Mouse (Mus musculus) mesoderm, embryonic 11.5 days (tissue): ENCODE data around the gene Siah1a.

Experiments
- DNase-seq: peaks from one replicate; pipeline ENCODE4 v3.0.0-alpha.2; 2012; ENCODE audit warnings: low read depth, low spot score

Siah1a gene

DNA sequence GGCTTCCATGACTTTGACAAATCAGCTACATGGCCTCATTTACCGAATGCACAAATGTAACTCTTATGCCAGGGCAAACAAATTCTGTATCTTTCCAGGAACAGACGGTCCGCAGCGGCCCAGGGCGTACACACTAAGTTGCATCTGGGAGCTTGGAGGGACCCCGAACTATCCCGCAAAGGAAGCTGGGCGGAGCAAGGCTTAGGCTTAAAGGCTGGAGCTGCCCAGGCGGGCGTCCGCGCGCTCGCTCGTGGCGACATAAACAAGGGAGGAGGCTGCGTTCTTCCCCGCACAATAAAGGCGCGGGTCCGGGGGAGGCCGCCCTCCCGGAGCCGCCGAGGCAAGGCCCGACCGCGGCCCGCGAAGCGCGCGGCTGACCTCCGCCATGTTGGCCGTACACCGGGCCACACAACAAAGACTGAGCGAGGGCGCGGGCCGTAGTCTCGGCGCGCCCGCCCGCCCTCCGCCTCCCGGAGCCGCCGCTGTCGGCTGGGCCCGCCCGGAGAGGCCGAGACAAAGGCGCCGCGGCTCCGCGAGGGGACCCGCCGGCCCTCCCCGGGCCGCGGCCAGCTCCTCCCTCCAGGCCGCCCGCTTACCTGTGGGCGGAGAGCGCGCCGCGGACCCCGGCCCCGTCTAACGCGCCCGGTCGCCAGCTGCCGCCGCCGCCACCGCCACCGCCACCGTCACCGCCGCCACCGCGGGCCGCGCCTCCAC is at the start of gene Siah1a, which contains the start of gene Gm10638:
TSS of gene Siah1a (minus strand) at position 714 of the 714 bp plus-strand sequence.
TSS of gene Gm10638 (plus strand) at position 479 of the 714 bp plus-strand sequence.
- DNase-seq, result peak; percentile 75

DNA sequence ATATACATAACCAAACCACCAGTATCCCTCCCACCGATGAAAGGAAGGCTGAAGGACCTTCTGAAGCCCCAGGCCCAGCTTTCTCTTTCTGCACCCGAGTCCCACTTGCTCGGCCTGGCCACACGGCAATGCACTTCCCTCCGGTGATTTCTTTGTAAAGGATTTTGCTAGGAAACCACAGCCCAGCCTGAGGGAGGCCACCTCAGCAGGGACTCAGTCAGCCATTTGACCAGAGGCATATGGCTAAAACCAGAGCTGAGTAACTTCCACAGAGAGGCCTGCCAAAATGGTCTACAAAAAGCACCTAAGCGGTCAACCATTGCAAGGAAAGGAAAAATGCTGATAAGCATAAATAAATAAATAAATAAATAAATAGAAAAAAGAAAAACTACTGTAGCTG is 49.0 kb upstream of the Siah1a start:
- DNase-seq, result no peak

DNA sequence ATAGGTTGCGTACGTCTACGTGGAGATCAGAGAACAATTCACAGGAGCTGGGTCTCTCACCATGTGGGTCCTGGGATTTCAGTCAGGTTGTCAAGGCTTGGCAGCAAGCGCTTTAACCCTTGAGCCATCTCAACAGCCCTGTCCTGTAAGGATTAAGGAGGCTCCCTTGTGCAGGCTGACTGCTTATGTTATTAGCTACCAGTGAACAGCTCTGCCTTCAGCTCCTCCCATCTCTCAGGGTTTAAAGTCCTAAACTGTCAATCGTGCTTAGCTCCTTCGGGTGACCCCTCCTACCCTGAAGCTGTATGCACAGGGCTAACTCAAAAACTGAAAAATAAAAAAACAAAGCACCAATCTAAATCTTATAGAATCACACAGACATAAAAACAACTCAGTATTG is 45.8 kb upstream of the Siah1a start:
- DNase-seq, result no peak

DNA sequence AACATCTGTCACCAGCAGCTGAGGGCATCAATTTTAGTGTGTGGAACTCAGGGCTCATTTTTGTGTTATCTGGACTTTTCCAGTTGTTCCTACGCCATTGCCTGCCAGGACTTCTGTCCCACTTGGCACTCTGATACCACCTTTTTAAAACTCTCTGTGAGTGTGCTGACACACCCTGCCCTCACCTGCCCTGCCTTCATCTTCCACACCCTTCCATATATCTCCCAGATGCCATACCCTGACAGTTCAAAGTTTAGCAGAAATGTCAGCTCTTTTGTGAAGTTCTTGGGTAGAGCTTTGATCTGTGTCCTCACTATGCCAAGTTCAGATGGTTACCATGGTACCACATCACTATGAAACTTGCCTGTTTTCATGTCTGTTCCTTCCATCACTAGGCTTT is 43.8 kb upstream of the Siah1a start:
- no peak for DNase-seq

DNA sequence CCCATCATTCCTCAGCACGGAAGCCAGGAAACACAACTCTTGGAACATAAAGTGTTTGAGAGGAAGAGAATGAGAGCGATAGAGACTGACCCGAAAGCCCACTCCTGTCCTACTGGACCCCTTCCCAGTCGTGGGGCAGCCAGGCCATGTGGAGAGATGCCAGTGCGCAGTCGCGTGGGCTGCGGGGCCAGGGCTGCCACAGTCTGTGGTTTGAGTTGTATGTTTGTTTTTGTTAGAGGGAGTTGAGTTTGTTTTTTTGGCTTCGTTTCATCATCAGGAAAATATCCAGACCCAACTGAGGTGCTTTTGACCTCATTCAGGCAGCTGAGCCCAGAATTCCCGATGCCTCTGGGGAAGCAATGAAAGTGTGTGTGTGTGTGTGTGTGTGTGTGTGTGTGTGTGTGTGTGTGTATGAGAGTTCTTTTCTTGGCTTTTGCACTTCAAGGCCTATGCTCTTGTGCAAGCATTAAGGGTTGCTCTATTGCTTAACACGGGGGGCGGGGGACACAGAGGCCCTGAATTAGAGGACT is 42.2 kb upstream of the Siah1a start:
- DNase-seq, result no peak

DNA sequence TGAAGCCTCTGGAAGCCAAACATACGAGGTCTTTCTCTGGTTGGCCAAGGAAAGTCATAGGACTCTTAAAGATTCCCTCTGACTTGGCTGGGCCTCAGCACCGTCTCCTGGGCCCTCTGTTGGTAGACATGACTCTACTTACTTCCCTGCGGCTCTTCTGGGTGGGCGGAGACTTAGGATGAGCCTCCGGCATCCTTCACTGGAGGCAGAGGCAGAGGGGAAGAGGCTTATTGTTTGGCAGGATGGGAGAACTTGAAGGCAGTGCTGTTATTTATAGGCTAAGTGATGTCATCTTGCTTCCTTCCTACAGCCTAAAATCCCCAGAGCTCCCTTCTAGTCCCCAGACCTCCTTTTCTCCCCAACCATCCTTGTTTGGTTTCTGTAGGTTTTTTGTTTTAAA is 40.8 kb upstream of the Siah1a start:
- DNase-seq, result no peak

DNA sequence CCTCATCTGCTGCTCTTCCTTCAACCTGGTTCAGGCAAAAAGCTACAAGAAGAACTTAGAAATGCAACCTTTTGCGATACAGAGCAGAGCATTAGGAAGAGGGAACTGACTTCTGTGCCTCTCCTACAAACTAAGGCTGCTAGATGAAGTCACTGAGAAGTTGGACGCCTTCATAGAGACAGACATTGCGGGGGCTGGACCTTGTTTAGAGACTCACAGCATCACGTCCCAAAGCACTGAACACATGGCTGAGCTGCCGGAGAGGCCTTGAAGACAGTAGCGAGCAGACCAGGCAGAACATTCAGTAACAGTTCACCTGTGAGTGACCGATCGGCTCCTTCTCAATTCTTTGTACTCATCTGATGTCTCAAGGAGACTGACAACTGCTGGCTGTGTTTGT is 35.4 kb upstream of the Siah1a start:
- DNase-seq, result no peak

DNA sequence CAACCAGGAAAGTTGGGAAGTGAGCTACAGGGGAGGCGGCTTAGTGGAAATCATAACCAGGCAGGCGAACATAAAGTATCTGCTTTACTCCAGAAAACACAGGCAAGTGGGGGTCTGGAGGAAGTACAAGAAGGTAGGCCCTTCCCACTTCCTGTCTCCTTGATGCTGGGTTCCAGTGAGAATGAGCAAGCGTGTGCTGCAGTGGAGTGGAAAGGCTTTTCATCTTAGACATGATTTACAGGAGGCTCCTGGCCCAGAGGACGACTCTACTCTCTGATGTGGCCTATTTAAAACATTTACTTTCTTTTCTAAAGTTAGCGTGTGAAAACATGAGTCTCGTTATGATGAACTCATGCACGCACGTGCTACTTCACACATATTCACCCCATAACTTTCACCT is 33.5 kb upstream of the Siah1a start:
- no peak for DNase-seq

DNA sequence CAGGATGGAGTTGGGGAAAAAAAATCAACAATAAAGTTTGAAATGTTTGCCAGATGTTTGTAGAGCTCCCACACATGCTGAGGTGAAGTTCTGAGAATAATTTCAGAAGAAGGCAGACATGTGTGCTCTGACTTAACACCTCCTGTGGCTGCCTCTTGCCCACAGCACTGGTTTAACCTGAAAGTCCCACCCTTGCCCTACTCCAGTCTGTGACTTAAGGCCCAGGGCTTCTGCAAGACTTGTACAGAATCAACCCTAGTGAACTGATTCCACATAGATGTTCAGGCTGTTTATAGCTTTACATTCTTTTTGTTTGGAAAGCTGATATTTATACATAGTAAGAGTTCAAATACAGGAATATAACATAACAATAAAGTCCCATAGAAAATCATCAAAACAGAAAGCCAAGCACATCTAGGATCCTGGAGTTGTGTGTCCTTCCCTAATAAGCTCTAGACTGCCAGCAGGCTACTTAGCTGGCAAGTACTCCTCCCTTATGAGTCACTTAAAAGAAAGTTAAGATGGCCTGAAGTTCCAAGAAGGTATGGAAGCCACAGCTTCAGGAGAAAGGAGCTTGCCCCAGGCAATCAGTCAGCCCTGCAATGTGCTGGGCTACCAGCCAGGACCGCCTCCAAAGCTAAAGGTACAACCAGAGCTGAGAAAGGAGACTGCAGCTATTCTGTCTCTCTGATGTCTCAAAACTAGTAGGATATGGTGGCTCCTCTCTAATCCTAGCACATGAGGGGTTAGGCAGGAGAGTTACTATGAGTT is 24.4 kb upstream of the Siah1a start:
- no peak for DNase-seq

DNA sequence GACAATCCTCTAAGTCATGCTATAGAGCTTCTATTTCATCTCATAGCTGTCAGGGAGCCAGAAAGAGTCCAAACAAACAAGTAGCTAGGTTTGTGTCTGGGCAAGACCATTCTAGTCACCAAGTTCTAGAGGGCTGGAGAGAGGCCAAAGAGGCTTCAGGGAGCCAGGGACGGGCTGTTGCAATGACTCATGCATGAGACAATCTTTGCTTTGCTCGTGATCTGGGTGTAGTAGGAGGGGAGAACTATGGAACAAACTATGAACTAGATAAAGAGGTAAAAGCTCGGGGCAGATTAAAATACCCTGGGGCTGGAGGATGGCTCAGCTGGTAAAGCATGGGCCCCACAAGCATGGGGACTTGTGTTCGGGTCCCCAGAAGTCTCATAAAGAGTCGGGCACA is 22.8 kb upstream of the Siah1a start:
- DNase-seq, result no peak

DNA sequence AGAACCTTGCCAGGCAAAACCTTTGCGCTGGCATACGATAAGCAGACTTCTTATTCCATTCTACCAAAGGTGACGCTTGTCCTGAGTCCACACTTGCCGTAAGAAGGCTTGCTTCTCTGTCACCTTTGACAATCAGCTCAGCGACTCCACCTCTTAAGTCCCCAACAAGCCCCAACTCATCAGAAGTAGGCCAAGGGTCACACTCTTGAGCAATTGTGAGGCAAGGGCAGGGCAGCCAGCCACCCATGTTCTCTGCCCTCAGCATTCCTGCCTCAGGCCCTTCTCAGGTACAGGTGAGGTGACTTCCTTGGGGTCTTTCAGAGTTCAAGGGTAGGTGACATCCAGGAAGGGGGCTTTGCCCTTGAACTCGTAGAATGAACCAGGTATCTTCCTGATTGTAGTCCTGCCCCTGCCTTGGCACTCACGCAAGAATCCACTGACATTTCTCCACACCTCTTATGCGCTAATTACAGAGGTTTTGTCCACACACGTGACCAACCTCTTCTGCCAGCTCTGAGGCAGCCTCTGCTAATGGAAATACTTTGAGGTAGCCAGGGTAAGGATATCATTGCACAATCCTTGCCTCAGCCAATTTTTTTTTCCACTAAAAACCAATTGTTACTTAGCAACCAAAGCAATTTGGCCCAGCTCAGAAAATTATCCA is 20.9 kb upstream of the Siah1a start:
- no peak for DNase-seq

DNA sequence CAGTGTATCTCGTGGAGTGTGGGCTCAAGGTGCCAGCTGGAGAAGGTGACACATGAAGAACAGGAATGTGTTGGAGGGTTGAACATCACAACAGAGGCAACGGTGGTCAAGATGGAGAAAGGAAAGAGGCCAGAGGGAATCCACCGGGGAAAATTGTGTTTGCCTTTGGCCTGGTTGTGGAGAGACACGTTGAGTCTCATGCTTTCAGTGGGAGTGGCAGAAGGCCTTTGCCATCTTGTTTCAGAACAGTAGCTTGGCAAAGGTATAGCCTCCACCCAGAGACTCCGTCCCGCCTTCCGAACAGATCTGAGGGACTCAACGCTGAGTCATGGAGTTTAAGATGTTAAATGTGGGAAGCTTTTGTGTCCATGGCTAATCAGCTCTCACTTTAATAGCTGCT is 19.9 kb upstream of the Siah1a start:
- no peak for DNase-seq

DNA sequence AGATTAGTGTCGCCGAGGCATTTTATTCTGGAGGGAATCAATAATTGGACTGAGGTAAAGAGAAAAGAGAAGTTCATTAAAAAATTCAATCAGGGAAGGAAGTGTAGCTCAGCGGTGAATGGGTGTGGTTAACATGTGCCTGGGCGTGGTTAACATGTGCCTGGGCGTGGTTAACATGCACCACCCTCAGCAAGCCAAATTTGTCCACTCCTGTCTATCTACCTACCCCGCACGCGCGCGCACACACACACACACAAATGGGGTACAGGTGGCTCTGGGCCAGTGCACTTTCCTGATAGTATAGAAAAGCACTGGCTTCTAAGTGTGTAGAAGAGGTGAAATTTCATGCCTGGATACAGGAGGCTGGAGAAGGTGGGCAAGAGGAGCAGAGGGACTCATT is 19.4 kb upstream of the Siah1a start:
- no peak for DNase-seq

DNA sequence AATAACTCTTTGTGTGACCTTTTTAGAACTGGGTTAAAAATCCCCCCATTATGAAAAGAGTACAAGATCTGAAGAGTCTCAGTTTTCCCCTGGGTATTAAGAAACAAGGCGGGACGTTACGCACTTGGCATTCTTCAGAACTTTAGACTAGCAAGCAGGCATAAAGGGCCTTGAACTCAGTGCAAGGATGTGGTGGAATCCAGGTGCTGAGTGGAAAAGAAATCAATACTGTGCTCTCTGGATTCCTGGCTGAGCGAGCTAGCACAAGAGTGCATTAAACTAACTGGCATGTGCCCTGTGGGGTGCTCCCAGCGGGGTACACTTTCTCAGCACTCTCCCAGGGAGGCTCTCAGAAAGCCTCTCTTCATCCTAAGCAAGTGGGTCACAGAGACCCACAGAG is 17.1 kb upstream of the Siah1a start:
- no peak for DNase-seq

DNA sequence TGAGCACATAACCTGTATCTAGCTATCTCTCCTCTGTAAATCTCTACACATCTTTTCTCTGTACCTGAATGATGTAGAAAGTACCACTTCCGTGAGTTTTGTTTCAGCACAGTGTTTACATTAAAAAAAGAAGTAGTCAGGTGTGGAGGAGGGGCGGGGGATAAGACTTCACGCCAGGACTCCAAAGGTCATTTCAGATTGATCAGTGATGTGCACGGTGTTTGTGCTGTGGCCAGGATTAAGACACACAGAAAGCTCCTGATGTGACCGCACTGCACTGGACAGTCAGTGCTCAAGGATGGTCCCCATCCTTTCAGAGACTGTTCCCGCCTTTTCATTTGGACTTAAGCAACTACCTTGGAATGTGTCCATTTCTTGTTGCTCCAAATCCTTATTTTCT is 15.0 kb upstream of the Siah1a start:
- DNase-seq, result no peak

DNA sequence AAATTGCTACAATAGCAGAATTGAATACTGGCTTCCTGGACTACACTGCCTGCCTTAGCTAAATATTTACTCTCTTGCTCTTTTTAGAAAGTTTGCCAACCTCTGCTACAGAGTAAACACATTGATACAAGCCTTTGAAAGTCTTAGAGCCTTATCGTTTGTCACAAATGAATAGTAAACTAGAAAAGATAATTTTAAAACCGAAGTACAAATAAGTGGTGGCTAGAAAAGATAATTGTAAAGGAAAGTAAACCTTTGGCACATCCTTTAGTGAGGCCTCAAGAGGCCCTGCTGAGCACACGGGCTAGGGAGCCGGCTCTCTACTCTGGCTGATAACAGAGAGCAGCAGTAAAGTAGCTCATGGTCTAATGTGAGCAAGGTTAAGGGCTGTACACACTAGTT is 13.4 kb upstream of the Siah1a start:
- DNase-seq, result no peak

DNA sequence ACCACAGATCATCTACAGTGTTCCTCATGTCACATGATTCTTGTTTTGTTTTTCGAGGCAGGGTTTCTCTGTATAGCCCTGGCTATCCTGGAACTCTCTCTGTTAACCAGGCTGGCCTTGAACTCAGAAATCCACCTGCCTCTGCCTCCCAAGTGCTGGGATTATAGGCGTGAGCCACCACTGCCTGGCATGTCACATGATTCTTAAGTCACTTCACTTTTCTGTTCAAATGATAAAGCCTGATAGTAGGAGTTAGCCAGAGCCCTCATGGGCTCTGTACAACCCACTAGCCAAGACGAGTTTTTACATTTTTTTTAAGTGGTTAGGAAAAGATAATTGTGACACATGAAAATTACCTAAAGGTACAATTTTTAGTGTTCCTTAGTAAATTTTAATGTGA is 12.9 kb upstream of the Siah1a start:
- DNase-seq, result no peak

DNA sequence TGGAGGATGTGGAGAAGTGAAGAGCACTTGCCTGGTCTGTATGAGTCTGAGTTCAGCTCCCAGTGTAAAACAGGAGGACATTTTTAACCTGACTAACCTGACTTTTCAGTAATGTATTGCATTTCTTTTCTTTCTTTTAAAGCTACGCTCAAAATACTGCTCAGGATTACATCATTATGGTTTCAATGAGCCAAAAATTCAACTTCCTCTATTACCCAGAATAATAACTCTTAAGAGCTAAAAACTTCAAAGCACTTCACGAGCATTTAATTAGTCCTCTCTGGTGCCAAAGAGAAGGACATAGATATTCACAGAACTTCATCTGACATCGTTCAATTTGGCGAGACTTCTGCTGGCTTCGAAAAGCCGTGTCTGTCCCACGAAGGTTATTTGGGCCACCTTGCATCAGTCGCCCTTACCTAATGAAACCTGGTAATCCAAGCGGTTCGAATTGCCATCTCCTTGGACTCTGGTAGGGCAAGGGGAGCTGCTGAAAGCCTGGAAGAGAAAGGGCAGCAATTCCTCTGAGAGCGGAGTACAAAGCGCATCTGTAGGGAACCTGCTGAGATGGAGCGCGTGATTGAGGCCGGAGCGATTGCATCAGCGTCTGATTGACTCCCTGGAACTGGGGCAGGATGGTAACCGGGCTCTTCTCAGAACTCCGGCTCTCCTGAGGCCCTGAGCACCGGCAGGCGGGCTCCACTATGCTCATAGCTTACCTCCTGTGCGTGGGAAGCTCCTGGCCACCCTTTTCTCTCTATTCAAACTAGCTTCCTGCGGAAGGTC is 11.4 kb upstream of the Siah1a start:
- peak; percentile 24 for DNase-seq

DNA sequence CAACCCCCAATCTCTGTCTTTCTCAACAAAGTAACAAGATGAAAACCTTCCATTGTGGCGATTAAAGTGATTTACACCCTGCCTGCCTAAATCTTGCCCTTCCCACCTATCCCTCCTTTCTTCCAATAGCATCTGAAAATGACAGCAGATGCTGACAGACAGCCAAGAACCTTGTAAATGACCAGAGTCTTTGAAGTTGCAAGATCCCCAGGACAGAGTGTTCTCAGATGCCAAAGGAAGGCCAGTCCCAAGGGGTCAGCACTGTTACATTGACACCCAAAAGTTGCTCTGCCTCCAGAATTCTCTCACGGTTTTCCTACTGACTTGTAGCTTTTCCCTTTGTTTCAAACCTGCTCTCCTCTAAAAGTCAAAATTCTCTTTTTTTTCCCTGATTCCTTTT is 4.1 kb upstream of the Siah1a start:
- peak; percentile 8 for DNase-seq

DNA sequence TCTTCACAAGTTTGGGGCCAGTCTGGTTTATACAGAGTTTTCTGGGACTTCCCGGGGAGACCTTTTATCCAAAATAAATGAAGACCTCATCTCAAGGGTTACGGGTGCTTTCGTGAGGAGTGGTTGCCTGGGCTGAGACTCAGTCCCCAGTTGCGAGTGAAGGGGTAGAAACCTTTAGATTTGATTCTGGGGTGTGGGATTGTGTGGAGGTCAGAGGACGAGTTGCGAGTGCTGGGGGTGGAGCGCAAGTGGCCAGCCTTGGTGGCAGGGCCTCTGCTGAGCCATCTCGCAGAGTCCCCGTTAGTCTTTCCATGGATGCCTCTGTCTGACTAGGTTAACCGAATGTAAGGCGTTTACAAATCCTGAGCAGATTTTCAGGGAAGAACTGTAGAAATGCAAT is 777 bp upstream of the Siah1a start:
- DNase-seq, result peak; percentile 4

DNA sequence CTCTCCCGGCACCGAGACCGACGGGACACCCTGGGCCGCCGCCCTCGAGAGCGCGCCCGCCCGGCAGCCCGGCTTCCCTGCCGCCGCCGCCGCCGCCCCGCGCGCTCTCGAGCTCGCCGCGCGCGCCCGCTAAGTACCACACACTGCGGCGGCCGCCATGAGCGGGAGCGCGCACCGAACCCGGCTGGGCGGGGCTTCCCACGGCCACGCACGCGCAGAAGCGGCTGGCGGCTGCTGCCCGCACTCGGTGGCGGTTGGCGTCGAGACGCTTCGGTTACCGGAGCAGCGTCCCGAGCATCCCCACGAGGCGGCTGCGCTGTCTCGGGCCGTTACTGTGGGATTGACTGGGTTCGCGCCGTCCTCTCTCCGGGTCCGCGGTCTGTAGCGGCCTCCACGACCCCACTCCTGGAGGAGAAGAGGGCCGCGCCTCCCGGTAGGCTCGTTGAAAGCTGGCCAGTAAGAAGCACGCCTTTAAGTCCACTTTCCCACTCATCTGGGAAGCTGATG is 254 bp upstream of the Siah1a start:
- DNase-seq, result peak; percentile 90
